Mouse (Mus musculus) left cerebral cortex, adult 11 months (tissue): ENCODE results near the gene Ccnc.
A peak's percentile ranks its signal among the peaks of the same experiment; 100 is the strongest.

Experiments used
- DNase-seq: peaks from one replicate; pipeline ENCODE4 v3.0.0; 2022; ENCODE audit warnings: low spot score

The Ccnc gene

DNA sequence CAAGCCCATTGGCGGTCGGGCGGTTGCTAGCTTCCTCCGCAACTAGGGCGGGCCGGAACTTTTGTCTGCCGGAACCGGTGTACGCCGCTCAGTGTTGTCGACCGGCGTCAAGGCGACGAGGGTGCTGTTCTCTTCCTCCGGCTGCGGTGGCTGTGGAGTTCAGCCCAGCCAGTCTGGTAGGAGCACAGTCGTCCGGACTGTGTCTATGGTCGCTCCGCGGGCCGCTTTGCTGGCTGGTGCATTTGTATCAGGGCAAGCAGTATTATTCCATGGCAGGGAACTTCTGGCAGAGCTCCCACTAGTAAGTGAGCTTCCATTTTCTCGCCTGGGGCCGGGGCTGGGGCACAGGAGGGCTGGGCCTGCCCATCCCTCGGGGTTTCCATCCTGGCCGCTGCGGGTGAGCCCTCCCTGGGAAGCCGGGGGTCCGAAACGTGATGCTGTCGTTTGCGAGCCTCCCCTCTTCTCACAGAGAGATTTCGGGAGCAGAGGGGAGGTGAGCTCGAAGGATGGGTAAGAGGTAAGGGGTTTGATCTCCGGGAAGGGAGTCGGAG is at the start of gene Ccnc:
TSS of gene Ccnc (plus strand) at position 87 of the 551 bp plus-strand sequence.
- DNase-seq, result peak; percentile 73

DNA sequence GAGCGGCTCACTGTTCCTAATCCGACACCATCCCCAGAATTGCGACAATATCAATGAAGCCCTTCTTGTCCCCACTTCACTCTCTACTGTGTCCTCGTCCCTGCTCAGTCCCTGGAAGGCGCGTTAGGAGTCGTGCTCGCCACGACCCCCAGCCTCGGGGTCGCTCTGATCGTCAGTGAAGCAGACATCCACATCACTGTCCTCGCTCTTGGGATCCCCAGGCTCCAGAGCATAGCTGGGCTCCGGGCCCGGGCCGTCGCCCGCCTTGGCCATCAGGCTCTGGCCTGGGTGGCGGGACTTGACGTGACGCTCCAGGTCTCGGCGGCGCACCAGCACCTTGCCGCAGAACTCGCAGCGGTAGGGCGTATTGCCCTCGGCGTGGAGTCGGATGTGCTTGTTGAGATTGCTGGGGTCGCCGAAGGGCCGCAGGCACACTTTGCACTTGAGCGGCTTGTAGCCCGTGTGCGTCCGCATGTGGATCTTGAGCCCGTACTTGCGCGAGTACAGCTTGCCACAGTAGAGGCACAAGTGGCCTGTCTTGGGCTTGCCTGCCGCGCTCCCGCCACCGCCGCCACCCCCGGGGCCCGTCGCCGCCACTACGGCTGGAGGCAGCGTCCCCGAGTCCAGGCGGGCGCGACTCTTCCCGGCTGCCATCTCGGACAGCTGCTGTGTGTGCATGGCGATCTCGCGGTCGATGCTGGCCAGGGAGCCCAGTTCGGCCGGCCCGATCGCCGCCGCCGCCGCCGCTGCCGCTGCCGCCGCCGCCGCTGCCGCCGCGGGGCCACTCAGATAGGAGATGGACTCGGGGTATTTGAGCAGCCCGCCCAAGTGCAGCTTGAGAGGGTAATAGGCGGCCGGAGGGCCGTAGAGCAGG is 49.2 kb upstream of the Ccnc start:
- DNase-seq, result no peak

DNA sequence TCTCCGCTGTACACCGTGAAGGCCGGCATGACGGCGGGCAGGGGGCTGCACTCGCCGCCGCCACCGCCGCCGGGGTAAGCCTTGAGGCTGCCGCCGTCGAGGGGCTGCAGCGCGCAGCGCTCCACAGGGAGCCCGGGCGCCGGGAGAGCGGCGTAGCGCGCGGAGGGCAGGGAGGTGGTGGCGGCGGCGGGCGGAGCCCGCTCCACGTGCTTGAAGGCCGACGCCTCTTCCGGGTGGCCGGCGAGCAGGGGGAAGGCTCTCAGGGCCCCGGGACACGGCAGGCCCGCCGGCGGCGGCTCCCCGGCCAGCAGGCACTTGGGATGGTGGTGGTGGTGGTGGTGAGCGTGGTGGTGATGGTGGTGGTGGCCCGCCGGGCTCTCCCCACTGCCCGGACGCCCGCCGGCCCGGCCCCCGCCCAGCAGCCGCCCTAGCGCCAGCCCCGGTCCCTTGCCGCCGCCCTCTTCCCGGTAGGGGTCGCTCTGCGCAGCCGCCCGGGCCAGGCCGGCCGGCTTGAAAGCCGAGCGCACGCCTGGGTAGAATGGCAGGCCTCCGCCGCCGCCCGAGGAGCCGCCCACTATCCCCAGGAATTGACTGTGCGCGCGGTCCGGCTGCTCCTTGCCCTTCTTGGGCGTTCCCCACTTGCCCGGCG is 48.4 kb upstream of the Ccnc start:
- no peak for DNase-seq

DNA sequence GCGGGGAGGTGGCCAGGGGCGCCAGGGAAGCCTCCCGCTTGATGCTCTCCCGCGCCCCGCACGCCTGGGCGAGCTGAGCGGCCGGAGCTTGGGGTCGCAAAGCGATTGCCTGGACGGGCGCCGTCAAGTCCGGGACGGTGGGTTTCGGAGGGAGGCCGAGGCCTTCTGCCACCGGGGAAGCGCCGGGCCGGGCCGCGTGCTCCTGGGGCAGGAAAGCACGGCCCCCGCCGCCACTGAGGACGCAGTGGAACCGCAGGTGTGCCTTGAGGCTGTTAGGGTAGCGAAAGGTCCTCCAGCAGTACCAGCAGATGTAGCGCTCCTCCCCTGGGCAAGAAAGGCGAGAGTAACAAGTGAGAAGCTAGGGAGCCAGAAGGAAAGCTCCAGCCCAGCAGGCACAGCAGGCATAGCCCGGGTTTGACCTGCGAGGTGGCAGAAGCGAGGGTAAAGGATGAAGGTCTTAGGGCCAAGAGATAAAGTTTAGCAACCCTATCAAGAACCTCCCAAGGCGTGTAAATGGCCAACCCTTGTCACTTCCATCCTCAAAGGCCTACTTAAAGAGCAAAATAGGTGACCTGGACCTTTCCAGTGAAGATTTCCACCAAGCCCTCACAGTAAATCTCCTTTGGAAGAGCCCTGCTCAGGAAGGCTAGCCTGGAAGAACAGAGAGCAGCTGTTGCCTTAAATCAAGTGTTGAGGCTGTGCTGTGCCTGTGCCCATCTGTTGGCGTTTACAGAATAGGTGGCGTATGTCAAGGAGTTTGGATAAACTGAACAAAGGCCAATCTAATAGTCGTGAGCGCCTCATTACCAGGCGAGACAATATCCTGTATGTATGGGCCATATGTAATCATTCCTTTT is 47.6 kb upstream of the Ccnc start:
- DNase-seq, result no peak

DNA sequence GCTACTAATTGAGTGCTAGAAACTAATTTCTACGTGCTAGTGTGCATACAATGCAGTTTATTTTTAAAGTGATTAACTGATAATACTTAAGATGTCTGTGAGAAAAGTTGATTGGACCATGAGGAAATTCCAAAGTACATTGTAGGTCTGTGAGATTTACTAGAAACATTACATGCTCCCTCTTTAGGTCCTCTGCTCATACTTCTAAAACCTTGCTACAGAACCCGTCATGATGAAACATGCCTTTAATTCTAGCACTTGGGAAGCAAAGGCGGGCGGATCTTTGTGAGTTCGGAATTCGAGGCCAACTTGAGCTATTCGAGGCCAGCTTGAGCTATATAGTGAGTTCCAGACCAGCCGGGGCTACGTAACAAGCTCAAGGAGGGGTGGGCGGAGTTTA is 46.5 kb upstream of the Ccnc start:
- DNase-seq, result no peak

DNA sequence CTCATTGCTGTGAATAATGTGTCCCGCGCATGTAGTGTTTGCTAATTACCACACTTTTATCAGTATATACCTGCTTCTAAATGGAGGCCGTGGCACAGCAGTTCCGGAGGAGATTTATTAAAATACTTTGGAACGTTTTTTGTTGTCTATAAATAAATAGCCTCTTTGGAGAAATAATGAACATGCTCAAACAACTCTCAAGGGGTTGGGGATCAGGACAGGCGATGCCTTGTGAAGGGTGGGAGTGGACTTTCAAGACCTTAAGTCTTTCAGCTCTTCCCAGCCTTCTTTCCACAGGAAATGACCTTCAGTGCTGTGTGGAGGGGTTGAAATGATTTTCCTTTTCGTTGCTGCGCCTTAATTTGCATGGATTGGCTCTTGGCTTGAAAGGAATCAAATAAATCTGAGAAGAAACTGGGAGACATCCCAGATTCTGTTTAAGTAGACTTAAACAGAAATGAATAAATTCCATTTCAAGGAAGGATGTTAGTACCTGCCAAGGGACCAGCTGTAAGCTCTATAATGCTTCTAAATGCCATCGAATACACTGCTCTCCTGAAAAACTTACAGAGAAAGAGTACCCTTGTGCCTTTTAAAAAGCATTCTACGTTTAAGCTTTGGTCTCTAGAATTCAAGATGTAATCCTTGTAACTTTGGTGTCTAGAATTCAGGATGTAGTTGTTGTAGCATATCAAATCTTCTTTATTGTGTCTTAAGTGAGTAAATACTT is 44.9 kb upstream of the Ccnc start:
- DNase-seq, result no peak

DNA sequence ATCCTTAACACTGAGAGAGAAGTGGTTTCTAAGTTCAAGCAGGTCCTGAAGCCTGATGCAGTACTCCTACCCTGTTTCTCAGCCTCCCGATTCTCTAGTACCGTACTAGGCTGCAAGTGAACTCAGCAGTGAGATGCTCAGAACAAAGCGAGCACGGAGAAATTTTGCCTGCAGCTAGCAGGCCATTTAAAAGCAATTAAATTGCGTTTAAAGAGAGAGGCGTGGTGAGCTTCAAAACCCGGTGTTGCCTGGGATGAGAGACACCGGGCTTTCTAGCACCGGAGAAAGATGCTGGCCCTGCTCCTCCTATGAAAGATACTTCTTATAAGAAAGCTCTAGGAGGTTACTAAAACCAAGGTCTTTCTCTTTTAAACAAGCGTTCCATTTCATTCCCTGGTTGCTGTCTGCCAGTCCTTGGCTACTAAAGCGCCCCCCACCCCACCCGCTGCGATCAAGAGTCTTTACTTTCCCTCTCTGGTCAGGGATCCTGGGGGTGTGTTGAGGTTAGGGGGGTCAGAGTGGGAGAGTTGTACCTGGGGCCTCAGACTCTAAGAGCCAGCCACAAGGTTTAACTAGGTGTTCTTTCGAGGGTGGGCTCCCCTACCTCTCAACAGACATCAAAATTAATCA is 43.0 kb upstream of the Ccnc start:
- DNase-seq, result no peak

DNA sequence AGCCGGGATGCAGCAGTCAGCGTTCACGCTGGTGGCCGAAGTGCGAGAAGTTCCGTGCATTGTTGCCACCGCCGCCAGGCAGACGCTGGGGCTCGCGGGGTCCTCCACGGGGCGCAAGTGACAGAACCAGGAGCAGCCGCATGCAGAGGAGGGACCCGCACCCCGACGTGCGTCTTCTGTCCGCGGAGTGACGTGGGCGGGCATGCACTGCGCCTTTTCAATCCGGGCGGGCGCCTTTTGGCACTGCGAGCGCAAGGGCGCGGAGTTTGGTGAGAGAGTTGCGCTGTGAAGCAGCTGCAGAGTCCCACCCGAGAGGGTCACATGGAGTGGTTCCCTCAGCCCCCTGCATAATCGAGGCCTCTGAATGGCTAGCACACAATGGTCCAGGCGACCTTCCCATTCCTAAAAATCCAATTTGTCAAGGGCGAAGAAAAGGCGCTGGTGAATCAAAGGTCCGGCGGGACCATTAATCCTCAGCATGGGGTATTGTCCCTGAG is 41.9 kb upstream of the Ccnc start, which contains the start of gene Prdm13:
TSS of gene Prdm13 (minus strand) at position 369 of the 497 bp plus-strand sequence.
- no peak for DNase-seq

DNA sequence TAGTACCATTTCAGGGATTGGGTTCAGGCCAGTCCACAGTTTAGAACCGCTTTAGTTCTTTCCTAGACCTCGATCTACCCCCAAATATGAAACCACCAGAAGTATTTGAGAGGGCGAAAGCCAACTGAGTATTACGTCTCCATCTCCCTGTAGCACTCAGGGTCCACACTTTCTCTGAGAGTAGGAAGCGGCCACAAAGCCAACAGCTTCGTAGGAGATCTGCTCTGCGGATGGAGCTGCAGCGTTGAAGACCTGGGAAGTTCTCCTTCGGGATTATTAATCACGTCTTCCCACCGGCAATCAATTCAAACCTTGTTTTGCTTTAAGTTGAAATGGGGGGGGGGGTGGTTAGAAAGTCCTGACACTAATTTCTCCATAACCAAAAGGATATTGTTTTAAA is 41.1 kb upstream of the Ccnc start:
- DNase-seq, result no peak

DNA sequence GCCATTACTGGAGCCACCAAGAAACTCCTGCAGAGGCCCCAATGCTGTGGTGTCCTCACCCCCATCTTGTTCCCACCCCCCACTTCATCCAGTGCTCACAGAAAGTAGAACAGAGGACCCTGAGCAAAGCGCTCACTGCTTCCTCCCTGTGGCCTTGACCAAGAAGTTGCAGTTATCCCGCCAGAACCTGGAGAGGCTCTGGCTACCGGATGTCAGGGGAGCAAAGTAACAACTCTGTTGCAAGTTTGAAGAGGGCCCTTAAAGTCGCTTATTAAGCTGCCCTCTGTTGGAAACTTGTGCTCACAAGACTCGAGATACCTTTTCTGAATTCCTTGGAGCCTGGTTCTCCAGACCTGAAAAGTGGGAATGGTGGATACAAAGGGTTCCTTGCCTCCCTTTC is 40.6 kb upstream of the Ccnc start:
- DNase-seq, result no peak

DNA sequence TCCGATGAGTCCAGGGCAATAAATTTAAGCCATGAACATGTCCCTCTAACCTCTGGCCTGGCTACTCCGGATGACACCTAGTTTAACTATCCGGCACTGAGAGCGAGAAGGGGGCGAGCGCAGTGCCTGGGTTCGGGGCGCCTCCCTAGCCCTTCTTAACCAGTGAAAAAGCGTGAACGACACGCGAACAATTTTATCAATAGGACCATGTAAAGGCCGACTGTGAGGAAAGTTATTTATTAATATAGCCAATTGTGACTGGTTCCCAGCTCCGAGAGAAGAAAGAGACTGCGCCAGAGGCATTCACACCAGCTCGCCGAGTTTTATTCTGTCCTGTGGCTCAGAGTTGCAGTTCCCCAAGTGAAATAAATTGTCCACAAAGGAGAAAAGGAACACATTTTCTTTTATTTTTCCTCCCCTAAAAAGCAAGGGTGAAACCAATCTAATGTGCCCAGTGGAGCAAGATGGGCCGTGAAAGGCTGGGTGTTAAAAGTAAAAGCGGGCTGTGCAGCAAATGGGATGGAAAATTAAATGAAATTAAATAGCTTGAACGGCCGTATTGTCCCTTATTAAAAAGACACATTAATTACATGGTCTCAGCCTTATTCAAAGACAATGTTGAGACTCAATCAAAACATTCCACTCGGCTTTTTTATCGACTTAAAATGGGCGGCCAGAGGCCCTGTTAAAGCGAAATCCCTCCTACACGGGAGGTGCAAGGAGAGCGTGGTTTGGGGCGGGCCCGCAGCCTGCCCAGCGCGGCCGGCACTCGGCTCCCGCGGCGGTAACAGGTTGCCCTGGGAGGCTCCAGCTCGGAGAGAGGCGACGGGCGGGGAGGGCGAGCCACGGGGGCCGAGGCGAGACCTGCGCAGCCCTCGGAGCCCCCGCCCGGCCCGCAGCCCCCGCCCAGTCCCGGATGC is 39.5 kb upstream of the Ccnc start:
- no peak for DNase-seq

DNA sequence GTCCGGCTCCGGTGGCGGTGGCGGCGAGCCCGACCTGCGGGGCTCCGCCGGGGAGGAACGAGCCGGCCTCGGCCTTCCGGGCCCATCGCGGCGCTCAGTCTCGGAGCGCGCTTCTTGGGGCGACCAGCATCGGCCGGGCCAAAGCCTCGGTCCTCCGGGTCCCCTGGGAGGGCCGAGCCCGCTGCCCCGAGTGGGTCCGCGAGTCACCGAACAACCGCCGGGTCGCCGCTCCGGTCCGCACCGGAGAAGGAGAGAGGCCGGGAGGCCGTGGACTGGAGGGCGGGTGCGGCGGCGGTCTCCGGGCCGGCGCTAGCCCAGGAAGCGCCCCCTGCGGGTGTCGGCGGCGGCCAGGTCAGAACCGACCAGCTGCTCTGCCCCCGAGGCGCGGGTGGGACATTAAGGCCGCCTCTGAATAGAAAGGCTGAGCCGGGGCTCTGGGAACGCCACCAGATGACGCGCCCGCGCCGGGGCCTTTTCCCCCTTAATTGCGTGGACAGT is 38.7 kb upstream of the Ccnc start:
- DNase-seq, result no peak

DNA sequence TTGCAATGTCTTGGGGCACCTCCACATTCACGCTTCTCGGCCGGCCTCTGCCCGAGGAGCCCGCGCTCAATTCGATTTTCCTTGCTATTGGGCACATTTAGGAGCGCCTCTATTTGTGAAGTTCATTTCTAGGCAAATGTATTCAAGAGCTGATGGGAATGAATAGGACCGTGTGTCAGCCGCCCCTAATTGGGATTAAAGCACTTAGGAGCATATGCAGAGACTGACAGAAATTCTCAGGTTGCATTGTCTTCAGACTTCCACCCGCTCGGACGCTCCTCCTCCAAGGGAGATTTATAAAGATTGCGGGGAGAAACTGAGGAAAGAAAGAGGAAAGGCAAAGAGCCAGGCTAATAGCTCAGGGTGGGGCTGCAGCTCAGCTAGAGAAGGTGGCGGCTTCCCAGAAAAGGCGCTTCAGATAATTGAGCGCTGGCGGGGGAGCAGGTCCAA is 38.0 kb upstream of the Ccnc start:
- DNase-seq, result no peak

DNA sequence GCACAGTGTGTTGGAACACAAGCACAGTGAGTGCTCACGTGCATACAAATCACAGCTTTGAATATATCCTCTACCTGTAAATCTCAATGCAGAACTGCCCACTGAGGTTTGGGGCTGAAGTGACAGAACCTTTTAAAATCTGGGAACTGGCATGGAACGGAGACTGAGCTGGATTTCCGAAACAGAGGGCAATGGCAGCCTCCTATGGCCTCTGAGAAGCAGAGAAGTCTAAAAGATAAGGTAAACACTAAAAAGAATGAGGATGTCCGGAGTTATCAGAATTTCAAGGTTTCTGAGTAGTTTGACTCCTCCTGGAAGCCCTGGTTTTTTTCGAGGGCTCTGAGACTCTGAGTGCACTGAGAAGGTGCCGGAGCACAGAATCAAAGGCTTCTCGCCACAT is 37.3 kb upstream of the Ccnc start:
- DNase-seq, result no peak

DNA sequence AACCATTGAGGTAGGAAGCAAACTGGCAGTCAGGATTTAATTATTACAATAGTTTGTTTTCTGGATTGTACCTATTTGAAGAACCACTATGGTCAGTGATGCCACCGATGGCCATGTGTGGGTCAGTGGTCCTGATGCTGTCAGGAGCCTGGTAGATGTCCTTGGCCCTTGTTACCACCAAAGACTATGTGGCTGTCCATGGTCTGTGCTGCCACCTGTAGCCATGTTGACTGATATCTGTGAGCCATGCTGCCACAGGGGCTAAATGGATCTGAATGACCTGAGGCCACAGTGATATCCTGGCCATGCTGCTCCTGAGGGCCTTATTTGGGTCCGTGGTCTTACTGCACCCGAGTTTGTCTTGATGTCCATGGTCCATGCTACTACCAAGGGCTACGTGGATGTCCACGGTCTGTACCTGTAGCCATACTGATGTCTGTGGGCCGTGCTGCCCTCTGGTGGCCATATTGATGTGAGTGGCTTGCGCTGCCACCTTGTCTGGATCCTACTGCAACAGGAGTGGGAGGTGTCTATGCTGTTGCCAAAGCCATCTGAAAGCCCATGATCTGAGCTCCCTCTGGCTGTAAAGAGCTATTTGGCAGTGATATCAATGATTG is 31.8 kb upstream of the Ccnc start:
- DNase-seq, result peak; percentile 25

DNA sequence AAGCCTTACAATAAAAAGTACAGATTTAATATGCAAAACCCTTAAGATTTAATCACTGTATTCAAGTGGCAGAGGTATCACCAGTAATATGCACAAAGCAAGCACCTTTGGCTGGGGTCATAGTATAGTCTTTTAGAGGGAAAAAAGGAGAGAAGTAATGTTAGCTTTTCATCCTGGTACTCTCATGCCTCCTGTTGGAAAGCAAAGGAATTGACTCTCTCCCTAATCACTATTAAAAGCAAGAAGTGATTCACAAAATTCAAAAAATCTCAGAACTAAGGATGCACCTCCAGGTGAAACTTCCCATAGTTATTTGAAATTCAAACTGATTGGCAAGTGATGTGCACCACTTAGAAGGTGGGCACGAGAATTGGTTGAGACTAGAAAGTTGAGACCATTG is 22.5 kb upstream of the Ccnc start:
- DNase-seq, result no peak

DNA sequence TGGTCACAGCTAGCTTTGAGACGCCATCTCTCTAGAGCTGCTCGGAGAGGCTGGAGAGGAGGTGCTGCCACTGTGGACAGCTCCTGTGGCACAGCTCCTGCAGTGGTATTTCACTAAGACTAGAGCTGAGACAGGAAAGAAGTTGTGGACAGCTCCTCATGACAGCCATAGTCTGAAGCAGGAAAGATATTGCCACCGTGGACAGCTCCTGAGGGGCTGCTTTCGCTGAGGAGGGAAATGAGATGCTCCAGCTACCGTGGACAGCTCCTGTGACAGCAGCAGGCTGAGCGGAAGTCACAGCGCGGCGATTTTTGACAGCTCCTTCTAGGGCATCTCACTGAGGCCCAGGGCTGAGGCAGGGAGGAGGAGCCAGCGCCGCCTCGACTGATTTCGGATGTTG is 15.4 kb upstream of the Ccnc start:
- no peak for DNase-seq

DNA sequence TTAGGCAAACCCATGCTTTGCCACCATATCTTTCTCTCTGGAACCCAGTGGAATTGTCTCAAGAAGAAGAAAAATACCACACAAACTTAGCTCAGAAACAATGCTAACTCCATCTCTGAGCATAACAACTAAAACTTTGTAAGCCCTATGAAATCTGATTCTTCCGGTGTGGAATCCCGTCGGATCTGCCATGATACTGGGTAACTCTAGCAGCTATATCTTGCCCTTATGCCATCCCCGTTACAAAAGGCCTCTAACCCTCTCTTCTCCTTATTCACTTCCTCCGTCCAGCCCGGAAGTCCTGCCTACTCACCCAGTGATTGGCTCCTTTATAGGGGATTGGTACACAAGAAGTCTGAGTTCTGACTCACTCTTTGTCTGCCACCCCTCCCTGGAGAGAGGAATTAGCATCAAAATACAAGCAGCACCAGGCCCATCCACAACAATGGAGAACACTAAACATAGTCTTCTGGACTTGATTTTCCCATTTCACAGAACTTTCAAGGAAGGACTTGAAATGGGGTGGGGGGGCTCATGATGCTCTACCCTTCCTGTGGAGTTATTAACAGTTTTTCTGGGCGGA is 4.7 kb upstream of the Ccnc start:
- no peak for DNase-seq
